Mouse (Mus musculus) urinary bladder, postnatal 14 days (tissue): ENCODE data around the gene Cbfa2t2.

ENCODE experiments used
- DNase-seq: peaks from one replicate; pipeline ENCODE4 v3.0.0; 2021; ENCODE audit warnings: low spot score

Cbfa2t2 gene

GRCm38 (mm10) chr2:154538710-154539109 lies 102.4 kb downstream of the Cbfa2t2 start:
- DNase-seq = no peak

GRCm38 (mm10) chr2:154539720-154540119 lies 103.4 kb downstream of the Cbfa2t2 start:
- peak; percentile 48 for DNase-seq

GRCm38 (mm10) chr2:154541630-154542029 lies 105.3 kb downstream of the Cbfa2t2 start:
- no peak for DNase-seq

- DNase-seq = peak; percentile 29
These were observed 107.5 kb downstream of the Cbfa2t2 start for GRCm38 (mm10) chr2:154543567-154544347.

GRCm38 (mm10) chr2:154546711-154547110 lies 110.4 kb downstream of the Cbfa2t2 start, which contains the start of gene 1700003F12Rik:
TSS of gene 1700003F12Rik (plus strand) at chr2:154547085.
- no peak for DNase-seq

GRCm38 (mm10) chr2:154548688-154549087 lies 112.4 kb downstream of the Cbfa2t2 start:
- no peak for DNase-seq

- DNase-seq = peak; percentile 57
These were observed 113.0 kb downstream of the Cbfa2t2 start for GRCm38 (mm10) chr2:154549127-154549885.

- DNase-seq = no peak
These were observed 113.6 kb downstream of the Cbfa2t2 start for GRCm38 (mm10) chr2:154549886-154550189.

GRCm38 (mm10) chr2:154550937-154551336 lies 114.7 kb downstream of the Cbfa2t2 start:
- no peak for DNase-seq

- no peak for DNase-seq
These were observed 115.2 kb downstream of the Cbfa2t2 start, which contains the start of gene Actl10 for GRCm38 (mm10) chr2:154551476-154551875. TSS of gene Actl10 (plus strand) at chr2:154551776.

- no peak for DNase-seq
These were observed 115.6 kb downstream of the Cbfa2t2 start for GRCm38 (mm10) chr2:154551927-154552326.

- peak; percentile 83 for DNase-seq
These were observed 116.2 kb downstream of the Cbfa2t2 start for GRCm38 (mm10) chr2:154552424-154552907.

GRCm38 (mm10) chr2:154555235-154555634 lies 119.0 kb downstream of the Cbfa2t2 start:
- no peak for DNase-seq

- no peak for DNase-seq
These were observed 121.0 kb downstream of the Cbfa2t2 start for GRCm38 (mm10) chr2:154557184-154557832.

- no peak for DNase-seq
These were observed 122.2 kb downstream of the Cbfa2t2 start, which contains the start of gene Necab3 for GRCm38 (mm10) chr2:154558264-154559039. TSS of gene Necab3 (minus strand) at chr2:154558890.

- DNase-seq = no peak
These were observed 127.4 kb downstream of the Cbfa2t2 start for GRCm38 (mm10) chr2:154563612-154564170.

GRCm38 (mm10) chr2:154565562-154565961 lies 129.3 kb downstream of the Cbfa2t2 start:
- no peak for DNase-seq

GRCm38 (mm10) chr2:154566641-154567040 lies 130.4 kb downstream of the Cbfa2t2 start:
- no peak for DNase-seq

- no peak for DNase-seq
These were observed 131.5 kb downstream of the Cbfa2t2 start for GRCm38 (mm10) chr2:154567766-154568165.

GRCm38 (mm10) chr2:154568329-154569070 lies 132.2 kb downstream of the Cbfa2t2 start:
- no peak for DNase-seq
